Mouse (Mus musculus) forebrain, embryonic 15.5 days (tissue): Measurements from ENCODE around the gene Gm4450. TPM values are rescaled to one million over a fixed set of nuclear protein-coding genes. Genes with fewer than 3 reads are reported as not detected.

Experiments
- ATAC-seq: fragments of 200-750 bp; cut with Nextera tagmentation; replicated peaks from 2 replicates; pipeline ENCODE4 v1.8.0; 2017; ENCODE audit warnings: mild to moderate bottlenecking, moderate TSS enrichment, moderate library complexity
- H3K27ac ChIP-seq: fragments of 300-500 bp; sonication (generic); replicated peaks from 2 replicates; pipeline ENCODE4 v1.5.1; 2015; ENCODE audit warnings: mild to moderate bottlenecking, inconsistent platforms
- H3K27me3 ChIP-seq: fragments of 300-500 bp; sonication (generic); 2 replicates; pipeline ENCODE4 v1.6.1; 2015; ENCODE audit warnings: inconsistent platforms
- H3K36me3 ChIP-seq: fragments of 300-500 bp; sonication (generic); 2 replicates; pipeline ENCODE4 v1.6.1; 2015; ENCODE audit warnings: mild to moderate bottlenecking, inconsistent platforms
- H3K4me1 ChIP-seq: fragments of 300-500 bp; sonication (generic); 2 replicates; pipeline ENCODE4 v1.6.1; 2015; ENCODE audit warnings: inconsistent platforms
- H3K4me2 ChIP-seq: fragments of 300-500 bp; sonication (generic); replicated peaks from 2 replicates; pipeline ENCODE4 v1.6.1; 2015; ENCODE audit warnings: mild to moderate bottlenecking, inconsistent platforms
- H3K4me3 ChIP-seq: fragments of 300-500 bp; sonication (generic); 2 replicates; pipeline ENCODE4 v1.5.1; 2015; ENCODE audit warnings: mild to moderate bottlenecking, inconsistent platforms
- H3K9ac ChIP-seq: fragments of 300-500 bp; sonication (generic); replicated peaks from 2 replicates; pipeline ENCODE4 v1.6.1; 2015; ENCODE audit warnings: mild to moderate bottlenecking, inconsistent platforms
- H3K9me3 ChIP-seq: fragments of 300-500 bp; sonication (generic); 2 replicates; pipeline ENCODE4 v1.6.1; 2016; ENCODE audit warnings: inconsistent platforms
- WGBS: fragments of 180-500 bp; shearing (Covaris S2); methylation state at CpG from one replicate; pipeline ENCODE4 v1.1.7; 2015; ENCODE audit warnings: mixed read lengths; 5-methylcytosine and 5-hydroxymethylcytosine counted together
- polyA plus RNA-seq: library from polyadenylated mRNA; unstranded; fragments of >200 nt; fragmentation: Nextera tagmentation; extraction: Ambion mirVana; gene quantifications from 2 replicates; pipeline ENCODE4 v1.2.1, GENCODE M21; 2015

The Gm4450 gene
- polyA plus RNA-seq, 1 experiment from 2014 or later: not detected

DNA sequence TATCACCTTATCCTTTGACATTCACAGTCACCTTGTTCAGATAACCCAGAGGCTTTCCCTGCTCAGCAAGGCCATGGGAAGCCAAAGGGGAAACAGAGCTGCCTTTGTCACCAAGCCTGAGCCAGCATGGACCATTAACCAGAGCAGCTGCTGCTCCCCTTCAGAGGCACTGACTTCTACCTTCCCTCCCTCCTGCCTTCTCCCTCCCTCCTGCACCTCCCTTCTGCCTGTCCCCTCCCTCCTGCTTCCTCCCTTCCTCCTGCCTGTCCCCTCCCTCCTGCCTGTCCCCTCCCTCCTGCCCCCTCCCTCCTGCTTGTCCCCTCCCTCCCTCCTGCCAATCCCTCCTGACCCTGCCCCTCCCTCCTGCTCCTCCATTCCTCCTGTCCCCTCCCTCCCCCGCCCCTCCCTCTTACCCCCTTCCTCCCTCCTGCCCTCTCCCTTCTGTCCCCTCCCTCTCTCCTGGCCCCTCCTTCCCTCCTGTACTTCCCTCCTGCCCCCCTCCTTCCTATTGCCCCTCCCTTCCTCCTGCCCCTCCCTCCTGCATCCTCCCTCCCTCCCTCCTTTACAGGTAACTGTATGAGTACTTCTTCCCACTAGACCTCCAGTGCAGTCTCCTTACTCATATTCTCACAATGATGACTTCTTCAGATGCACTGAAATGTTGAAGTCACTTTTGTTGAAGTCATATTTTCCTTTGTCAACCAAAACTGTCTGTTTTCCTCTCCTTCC is 22.7 kb downstream of the Gm4450 start:
- H3K9ac ChIP-seq: no peak overlapping the region
- no peaks in the 10 kb centered on the region for H3K4me1 ChIP-seq
- ATAC-seq: no peak
- H3K4me2 ChIP-seq: no peak overlapping the region
- H3K9me3 ChIP-seq: no peaks in the 10 kb centered on the region
- H3K27ac ChIP-seq: no peak overlapping the region
- H3K4me3 ChIP-seq: no peak overlapping the region
- peaks cover 2% of the 10 kb centered on the region; the same call in 1 of the 2 replicates for H3K27me3 ChIP-seq
- no peaks in the 10 kb centered on the region for H3K36me3 ChIP-seq
- WGBS: no CpG with 5 or more reads among the region's 1 CpGs

DNA sequence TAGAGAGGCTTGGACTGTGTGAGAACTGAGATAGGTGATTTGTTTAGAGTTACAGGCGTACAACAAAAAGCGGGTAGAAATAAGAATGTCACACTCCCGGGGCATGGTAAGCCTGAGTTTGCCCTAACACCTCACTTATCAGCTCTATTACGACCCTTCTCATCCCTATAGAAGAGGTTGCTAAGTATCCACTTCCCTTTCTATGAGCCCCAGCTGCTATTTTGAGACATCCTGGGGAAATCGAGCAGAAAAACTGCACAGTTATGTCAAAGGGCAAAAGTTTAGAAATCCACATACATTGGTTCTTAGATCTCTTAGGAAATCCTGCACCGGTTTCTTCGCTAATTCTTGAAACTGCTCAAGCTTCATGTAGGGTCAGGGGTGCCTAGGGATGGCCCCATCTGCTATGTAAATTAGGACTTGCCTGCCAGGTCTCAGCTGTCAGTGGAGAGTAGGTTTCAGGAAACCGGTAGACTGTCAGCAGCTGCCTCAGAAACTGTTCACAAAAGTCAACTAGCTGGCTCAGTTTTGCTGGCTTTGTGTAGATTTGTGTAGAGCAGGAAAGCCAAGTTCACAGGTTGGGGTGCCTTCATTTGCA is 27.9 kb downstream of the Gm4450 start:
- Histone ChIP-seq H3K36me3 (peaks cover 4% of the 10 kb centered on the region; the same call in 1 of the 2 replicates), H3K9ac (no peak overlapping the region), H3K4me3 (no peak overlapping the region), H3K9me3 (no peaks in the 10 kb centered on the region), H3K27ac (no peak overlapping the region), H3K27me3 (peaks cover 10% of the 10 kb centered on the region; the same call in 1 of the 2 replicates), H3K4me2 (0 out of 2 replicates have a peak overlapping the region, but pooled peaks have one; percentile 85), H3K4me1 (peaks cover 15% of the 10 kb centered on the region)
- 36% methylated on average over 8 of the region's 8 CpGs for WGBS
- no peak for ATAC-seq

DNA sequence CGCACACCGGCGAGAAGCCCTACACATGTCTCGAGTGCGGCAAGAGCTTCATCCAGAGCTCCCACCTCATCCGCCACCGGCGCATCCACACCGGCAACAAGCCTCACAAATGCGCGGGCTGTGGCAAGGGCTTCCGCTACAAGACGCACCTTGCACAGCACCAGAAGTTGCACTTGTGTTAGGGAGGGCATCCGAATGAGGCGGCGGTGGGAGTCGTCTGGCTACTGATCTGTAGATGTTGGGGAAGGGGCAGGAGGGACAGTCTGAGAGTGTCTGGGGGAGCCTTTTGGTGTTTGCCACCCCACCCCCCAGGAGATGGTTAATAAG is 28.5 kb downstream of the Gm4450 start:
- Histone ChIP-seq H3K27me3 (peaks cover 10% of the 10 kb centered on the region; the same call in 1 of the 2 replicates), H3K4me3 (peak overlapping the region; percentile 59), H3K9me3 (no peaks in the 10 kb centered on the region), H3K27ac (no peak overlapping the region), H3K9ac (peak overlapping the region; percentile 44), H3K4me1 (peaks cover 15% of the 10 kb centered on the region), H3K4me2 (peak overlapping the region; percentile 85), H3K36me3 (peaks cover 4% of the 10 kb centered on the region; the same call in 1 of the 2 replicates)
- 4% methylated on average over 17 of the region's 17 CpGs for WGBS
- ATAC-seq: peak; percentile 47

DNA sequence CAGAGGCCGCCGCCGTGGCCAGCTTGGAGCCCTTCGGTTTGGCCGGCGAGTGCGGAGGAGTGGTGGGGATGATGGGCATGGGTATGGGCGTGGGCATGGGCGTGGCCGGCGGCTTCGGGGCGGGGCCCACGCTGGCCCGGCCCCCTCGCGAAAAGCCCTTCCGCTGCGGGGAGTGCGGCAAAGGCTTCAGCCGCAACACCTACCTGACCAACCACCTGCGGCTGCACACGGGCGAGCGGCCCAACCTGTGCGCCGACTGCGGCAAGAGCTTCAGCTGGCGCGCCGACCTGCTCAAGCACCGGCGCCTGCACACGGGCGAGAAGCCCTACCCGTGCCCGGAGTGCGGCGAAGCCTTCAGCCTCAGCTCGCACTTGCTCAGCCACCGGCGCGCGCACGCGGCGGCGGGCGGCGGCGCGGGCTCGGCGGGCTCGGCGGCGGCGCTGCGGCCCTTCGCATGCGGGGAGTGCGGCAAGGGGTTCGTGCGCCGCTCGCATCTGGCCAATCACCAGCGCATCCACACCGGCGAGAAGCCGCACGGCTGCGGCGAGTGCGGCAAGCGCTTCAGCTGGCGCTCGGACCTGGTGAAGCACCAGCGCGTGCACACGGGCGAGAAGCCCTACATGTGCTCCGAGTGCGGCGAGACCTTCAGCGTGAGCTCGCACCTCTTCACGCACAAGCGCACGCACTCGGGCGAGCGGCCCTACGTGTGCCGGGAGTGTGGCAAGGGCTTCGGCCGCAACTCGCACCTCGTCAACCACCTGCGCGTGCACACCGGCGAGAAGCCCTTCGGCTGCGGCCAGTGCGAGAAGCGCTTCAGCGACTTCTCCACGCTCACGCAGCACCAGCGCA is 29.1 kb downstream of the Gm4450 start:
- peak overlapping the region; percentile 59 for H3K4me3 ChIP-seq
- no peak overlapping the region for H3K27ac ChIP-seq
- peak overlapping the region; percentile 85 for H3K4me2 ChIP-seq
- under 1% methylated on average over 108 of the region's 110 CpGs for WGBS
- H3K27me3 ChIP-seq: peaks cover 10% of the 10 kb centered on the region; the same call in 1 of the 2 replicates
- ATAC-seq: peak; percentile 94
- H3K4me1 ChIP-seq: peaks cover 15% of the 10 kb centered on the region
- peaks cover 4% of the 10 kb centered on the region; the same call in 1 of the 2 replicates for H3K36me3 ChIP-seq
- no peaks in the 10 kb centered on the region for H3K9me3 ChIP-seq
- peak overlapping the region; percentile 44 for H3K9ac ChIP-seq

DNA sequence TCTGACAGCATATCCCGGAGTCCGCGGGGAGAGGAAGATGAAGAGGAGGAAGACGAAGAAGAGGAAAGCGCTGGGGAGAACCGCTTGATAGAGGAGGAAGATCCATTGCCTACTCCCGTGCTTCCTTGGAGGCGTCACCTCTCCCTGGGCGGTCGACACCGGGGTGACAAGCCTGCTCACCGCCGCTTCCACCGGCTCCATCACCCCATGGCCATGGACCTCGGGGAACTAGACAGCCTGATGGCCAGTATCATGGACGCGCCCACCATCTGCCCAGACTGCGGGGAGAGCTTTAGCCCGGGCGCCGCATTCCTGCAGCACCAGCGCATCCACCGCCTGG is 29.7 kb downstream of the Gm4450 start:
- H3K4me2 ChIP-seq: peak overlapping the region; percentile 85
- H3K9me3 ChIP-seq: no peaks in the 10 kb centered on the region
- H3K9ac ChIP-seq: peak overlapping the region; percentile 44
- peaks cover 10% of the 10 kb centered on the region; the same call in 1 of the 2 replicates for H3K27me3 ChIP-seq
- peak overlapping the region; percentile 59 for H3K4me3 ChIP-seq
- no peak for ATAC-seq
- peaks cover 4% of the 10 kb centered on the region; the same call in 1 of the 2 replicates for H3K36me3 ChIP-seq
- H3K4me1 ChIP-seq: peaks cover 15% of the 10 kb centered on the region
- WGBS: under 1% methylated on average over 23 of the region's 23 CpGs
- no peak overlapping the region for H3K27ac ChIP-seq

DNA sequence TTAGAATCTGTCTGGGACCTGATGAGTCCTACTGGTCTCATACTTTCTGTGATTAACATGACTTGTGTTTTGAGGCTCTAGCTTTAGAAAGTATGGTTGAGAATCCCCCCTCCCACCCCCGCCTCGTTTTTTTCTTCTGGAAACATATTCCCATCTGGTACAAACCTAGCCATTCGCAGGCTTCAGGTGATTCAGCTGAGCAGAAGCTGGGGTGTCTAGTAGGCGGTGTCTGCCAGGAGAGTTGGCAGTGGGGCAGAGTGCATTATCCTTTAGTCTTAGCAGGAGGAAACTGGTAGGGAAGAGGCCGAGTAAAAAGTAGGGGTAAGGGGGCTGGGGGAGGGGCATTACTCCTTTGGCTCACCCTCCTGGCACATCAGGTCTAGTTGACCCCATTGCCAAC is 30.2 kb downstream of the Gm4450 start:
- no peak for ATAC-seq
- H3K4me2 ChIP-seq: peak overlapping the region; percentile 85
- WGBS: 42% methylated on average over 5 of the region's 5 CpGs

DNA sequence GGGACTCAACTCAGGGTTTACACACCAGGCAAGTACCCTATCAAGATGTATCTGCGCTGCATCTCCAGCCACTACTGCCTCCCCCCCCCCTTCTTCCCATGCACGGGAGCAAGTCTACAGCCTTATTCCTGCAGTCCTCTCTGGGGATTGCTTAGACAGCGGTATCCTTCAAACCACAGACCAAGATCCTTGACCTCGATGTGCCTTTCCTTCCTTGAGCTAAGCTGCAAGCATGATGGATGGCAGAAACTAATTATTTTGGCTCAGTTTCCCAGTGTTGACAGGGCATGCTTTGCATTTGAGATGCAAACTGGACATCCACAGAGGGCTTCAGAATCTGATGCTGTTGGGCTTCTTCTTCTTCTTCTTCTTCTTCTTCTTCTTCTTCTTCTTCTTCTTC is 34.0 kb downstream of the Gm4450 start:
- H3K4me1 ChIP-seq: peaks cover 9% of the 10 kb centered on the region
- WGBS: 95% methylated on average over 4 of the region's 4 CpGs
- H3K36me3 ChIP-seq: peaks cover 4% of the 10 kb centered on the region; the same call in 1 of the 2 replicates

More for the DNA sequence above, 30.2 kb downstream of the Gm4450 start:
- Histone ChIP-seq H3K9me3 (no peaks in the 10 kb centered on the region), H3K27ac (no peak overlapping the region), H3K4me3 (peak overlapping the region; percentile 59), H3K9ac (no peak overlapping the region), H3K36me3 (peaks cover 4% of the 10 kb centered on the region; the same call in 1 of the 2 replicates), H3K4me1 (peaks cover 15% of the 10 kb centered on the region), H3K27me3 (peaks cover 10% of the 10 kb centered on the region; the same call in 1 of the 2 replicates)

DNA sequence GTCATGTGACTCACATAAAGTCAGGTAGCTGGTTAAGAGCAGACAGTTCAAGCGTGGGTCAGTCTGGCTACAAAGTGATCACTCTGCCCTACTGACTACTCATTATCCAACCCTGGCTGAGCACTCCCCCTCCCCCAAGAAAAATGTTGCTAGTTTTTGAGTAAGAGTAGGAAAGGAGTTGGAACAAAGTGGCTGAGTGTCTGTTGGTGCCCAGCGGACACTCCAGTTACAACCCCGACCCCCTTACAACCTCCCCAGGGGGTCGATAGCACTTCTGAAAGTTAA is 37.2 kb downstream of the Gm4450 start:
- WGBS: 48% methylated on average over 4 of the region's 4 CpGs
- Histone ChIP-seq H3K4me2 (no peak overlapping the region), H3K9me3 (no peaks in the 10 kb centered on the region), H3K9ac (no peak overlapping the region), H3K36me3 (no peaks in the 10 kb centered on the region), H3K27me3 (no peaks in the 10 kb centered on the region), H3K4me1 (peaks cover 12% of the 10 kb centered on the region), H3K4me3 (no peak overlapping the region), H3K27ac (no peak overlapping the region)
- ATAC-seq: no peak

More for the DNA sequence above, 34.0 kb downstream of the Gm4450 start:
- Histone ChIP-seq H3K4me3 (no peak overlapping the region), H3K27ac (no peak overlapping the region), H3K27me3 (no peaks in the 10 kb centered on the region), H3K9ac (no peak overlapping the region), H3K9me3 (no peaks in the 10 kb centered on the region), H3K4me2 (no peak overlapping the region)
- no peak for ATAC-seq

DNA sequence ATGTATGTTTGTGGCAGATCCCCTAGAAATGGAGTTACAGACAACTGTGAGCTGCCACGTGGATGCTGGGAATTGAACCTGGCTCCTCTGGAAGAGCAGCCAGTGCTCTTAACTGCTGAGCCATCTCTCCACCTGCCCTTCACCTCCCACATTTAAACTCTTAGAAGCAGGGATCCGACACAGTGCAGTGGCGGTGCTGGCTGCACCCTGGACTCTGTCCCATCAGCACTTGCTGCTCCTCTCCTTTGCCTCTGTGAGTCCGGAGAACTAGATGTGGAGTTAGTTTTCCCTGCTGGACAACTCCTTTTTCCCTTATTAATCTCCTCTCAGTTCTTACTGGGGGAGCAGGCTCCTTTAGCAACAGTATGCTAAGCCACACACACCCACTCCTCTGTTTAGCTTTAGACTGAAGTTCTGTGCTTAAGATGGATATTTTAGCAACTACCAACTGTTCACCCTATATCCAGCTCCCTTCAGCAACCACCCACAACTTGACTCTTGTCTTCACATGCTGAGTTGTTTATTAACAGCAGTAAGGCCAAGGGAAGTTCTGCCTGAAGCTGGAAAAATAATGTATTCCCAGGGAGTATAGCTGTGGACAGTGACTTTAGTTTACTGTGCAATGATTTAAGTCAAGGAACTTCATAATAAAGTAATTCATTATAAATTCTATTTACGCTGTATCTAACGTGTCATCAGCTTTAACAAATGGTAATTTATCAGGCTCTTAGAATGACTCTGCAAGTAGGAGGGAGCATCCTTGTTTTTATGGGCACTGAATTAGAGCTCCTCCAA is 37.7 kb downstream of the Gm4450 start:
- WGBS: 72% methylated on average over 6 of the region's 6 CpGs
- no peaks in the 10 kb centered on the region for H3K36me3 ChIP-seq
- no peak overlapping the region for H3K9ac ChIP-seq
- H3K4me3 ChIP-seq: no peak overlapping the region
- no peaks in the 10 kb centered on the region for H3K9me3 ChIP-seq
- no peaks in the 10 kb centered on the region for H3K27me3 ChIP-seq
- ATAC-seq: no peak
- H3K27ac ChIP-seq: no peak overlapping the region
- H3K4me2 ChIP-seq: no peak overlapping the region
- peaks cover 12% of the 10 kb centered on the region for H3K4me1 ChIP-seq

DNA sequence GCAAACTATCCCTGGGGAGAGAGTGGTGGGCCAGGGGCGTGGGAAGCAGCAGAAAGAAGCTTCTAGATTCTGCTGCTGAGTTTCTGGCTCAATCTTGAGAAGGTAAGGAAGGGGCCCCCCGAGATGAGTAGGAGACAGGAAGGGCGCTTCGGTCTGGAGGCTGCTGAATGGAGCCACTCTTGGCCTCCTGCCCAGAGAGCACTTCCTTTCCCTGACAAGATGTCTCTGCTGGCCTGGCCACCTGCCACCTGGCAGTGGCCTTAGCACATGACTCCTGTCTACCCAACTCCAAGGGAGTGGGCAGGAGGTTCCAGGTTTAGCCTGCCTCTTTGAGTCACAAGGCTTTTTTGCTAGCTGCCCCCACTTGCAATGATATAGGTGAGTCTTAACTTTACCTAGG is 39.6 kb downstream of the Gm4450 start:
- no peak overlapping the region for H3K4me3 ChIP-seq
- no peak overlapping the region for H3K9ac ChIP-seq
- H3K36me3 ChIP-seq: no peaks in the 10 kb centered on the region
- H3K27me3 ChIP-seq: no peaks in the 10 kb centered on the region
- 0 out of 2 replicates have a peak, but pooled peaks have one; percentile 53 for ATAC-seq
- no peak overlapping the region for H3K27ac ChIP-seq
- no peak overlapping the region for H3K4me2 ChIP-seq
- peaks cover 12% of the 10 kb centered on the region for H3K4me1 ChIP-seq
- 34% methylated on average over 4 of the region's 4 CpGs for WGBS
- H3K9me3 ChIP-seq: no peaks in the 10 kb centered on the region

DNA sequence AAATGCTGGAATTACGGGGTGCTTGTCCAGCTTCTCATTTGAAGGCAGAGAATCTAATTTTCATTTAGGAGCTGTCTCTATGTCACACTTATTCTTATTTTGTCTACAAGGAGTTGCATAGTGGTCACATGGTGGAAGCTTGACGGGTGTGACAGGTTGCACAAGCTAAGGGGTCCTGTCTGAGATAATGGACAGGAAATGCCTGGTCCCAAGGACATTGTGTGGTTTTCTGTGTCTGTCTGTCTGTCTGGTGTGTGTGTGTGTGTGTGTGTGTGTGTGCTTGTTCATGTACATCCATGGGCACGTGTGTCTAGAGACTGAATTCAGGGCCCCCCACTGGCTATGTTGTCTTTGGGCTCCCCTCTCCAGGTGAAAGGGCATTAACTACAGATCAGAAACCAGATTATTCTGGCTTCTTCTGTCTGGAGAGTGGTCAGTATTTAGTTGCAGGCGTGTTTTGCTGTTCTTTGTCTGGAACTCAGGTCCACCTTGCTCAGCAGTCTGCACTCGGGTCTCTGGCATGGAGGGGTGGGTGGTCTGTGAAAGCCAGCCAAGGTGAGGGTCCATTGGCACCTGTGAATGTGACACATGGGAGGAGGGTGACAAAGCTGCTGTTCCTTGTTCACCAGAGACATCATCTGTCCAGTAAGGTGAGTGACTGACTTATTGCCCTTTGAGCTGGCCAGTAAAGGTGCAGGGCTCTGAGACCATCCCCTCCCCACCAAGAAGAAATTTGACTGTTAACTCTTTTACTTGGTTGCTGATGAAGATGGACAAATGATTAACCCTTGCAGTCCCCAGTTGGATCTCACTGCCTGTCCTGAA is 40.3 kb downstream of the Gm4450 start:
- H3K36me3 ChIP-seq: no peaks in the 10 kb centered on the region
- no peak overlapping the region for H3K4me3 ChIP-seq
- no peak overlapping the region for H3K9ac ChIP-seq
- peaks cover 12% of the 10 kb centered on the region for H3K4me1 ChIP-seq
- H3K4me2 ChIP-seq: no peak overlapping the region
- WGBS: 76% methylated on average over 5 of the region's 5 CpGs
- no peaks in the 10 kb centered on the region for H3K27me3 ChIP-seq
- no peak overlapping the region for H3K27ac ChIP-seq
- ATAC-seq: no peak
- no peaks in the 10 kb centered on the region for H3K9me3 ChIP-seq
